Mouse (Mus musculus): ENCODE results near the gene Oma1. TPM values are rescaled to one million over a fixed set of nuclear protein-coding genes. Genes with fewer than 3 reads are reported as not detected.

The Oma1 gene
- polyA plus RNA-seq, 1 experiment = 6.4 TPM

DNA sequence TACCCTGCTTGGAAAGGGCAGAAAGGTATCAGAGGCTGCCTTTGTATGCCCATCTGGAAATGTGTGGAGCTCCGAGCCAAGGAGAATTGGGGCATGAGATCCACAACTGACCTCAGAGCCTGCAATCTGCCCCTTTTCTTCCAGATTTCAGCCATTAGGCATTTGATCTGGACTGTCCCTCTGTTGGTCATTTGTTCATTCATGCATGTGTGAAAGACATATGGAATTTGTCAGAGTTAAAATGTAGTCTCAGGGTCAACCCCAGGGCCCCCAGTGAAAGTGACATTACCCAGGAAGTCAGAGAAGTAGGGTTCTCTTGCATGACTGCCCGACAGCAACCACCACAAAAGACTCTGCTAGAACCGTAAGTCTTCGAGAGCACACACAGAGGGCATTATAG, 89.0 kb downstream of the Oma1 start:
- 89% methylated on average over 4 of the region's 4 CpGs for WGBS
- Histone ChIP-seq H3K27ac (ENCODE audit: insufficient read depth, low read length) (no peak overlapping the region), H3K27me3 (ENCODE audit: control insufficient read depth, insufficient read depth, low read length) (no peaks in the 10 kb centered on the region), H3K4me3 (ENCODE audit: extremely low read depth, insufficient read depth, insufficient read length) (no peak overlapping the region), H3K4me1 (ENCODE audit: control insufficient read depth, insufficient read depth, insufficient read length) (no peaks in the 10 kb centered on the region), H3K36me3 (ENCODE audit: control insufficient read depth, insufficient read depth, low read length) (no peaks in the 10 kb centered on the region)
- no peak for TF ChIP-seq CTCF (IDR thresholded peaks at IDR 0.05; ENCODE audit: extremely low read depth, insufficient read depth, insufficient read length, insufficient replicate concordance)
- TF ChIP-seq POLR2A (IDR thresholded peaks at IDR 0.05; ENCODE audit: low read depth, low read length) = no peak
- no peak for DNase-seq (ENCODE audit: low read depth in 1 of 2, low spot score in 2 of 2)

DNA sequence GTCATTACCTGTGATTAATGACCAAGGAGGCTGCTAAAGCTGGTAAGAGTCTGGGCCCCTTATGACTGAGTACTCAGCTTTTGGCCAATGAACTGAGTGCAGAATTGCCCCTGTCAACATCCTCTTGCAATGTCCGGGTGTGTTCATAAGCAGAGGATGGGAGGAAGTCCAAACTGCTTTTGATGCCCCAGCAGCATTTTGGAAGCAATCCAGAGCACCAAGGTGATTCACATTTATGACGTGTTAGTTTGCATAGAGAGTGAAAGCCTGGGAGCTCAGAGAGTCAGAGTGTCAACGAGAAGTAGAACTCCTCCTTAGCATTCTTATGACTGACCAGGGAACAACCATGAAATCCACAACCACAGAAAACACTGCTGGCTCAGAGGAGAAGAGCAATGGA, 91.7 kb downstream of the Oma1 start:
- no peak for TF ChIP-seq POLR2A (IDR thresholded peaks at IDR 0.05; ENCODE audit: low read depth, low read length)
- no peak for TF ChIP-seq CTCF (IDR thresholded peaks at IDR 0.05; ENCODE audit: extremely low read depth, insufficient read depth, insufficient read length, insufficient replicate concordance)
- H3K27ac ChIP-seq (ENCODE audit: insufficient read depth, low read length) = no peak overlapping the region
- H3K4me3 ChIP-seq (ENCODE audit: extremely low read depth, insufficient read depth, insufficient read length) = no peak overlapping the region
- DNase-seq (ENCODE audit: low read depth in 1 of 2, low spot score in 2 of 2) = no peak
- no peaks in the 10 kb centered on the region for H3K36me3 ChIP-seq (ENCODE audit: control insufficient read depth, insufficient read depth, low read length)
- 64% methylated on average over 3 of the region's 3 CpGs for WGBS
- H3K4me1 ChIP-seq (ENCODE audit: control insufficient read depth, insufficient read depth, insufficient read length) = no peaks in the 10 kb centered on the region
- H3K27me3 ChIP-seq (ENCODE audit: control insufficient read depth, insufficient read depth, low read length) = no peaks in the 10 kb centered on the region

DNA sequence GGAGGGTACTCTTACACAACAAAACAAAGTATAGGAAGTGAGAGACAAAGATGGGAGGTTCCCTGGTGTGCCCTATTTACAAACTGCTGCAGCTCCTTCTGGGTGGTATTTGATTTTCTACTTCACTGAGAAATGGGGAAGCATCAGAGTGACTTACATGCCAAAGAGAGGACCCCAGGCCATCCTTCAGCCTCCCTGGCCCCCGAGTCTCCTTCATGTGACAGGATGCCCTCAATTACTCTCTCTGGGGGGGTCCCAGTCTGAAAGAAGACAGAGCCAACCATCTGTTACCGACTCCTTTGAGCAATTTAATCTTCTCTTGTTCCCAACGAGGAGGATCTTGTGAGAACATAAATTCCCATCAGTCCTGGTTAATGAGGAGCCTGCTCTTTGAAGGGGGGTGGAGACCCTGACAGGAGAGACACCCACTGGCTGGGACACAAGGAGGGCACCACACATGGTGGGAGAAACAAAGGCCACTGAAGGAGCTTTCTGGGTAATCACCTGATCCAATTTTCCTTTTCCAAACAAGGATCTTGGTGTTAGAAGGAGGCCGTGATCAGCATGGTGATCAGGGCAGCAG, 96.7 kb downstream of the Oma1 start:
- no peak for TF ChIP-seq CTCF (IDR thresholded peaks at IDR 0.05; ENCODE audit: extremely low read depth, insufficient read depth, insufficient read length, insufficient replicate concordance)
- 33% methylated on average over 4 of the region's 4 CpGs for WGBS
- H3K27ac ChIP-seq (ENCODE audit: insufficient read depth, low read length) = no peak overlapping the region
- no peaks in the 10 kb centered on the region for H3K4me1 ChIP-seq (ENCODE audit: control insufficient read depth, insufficient read depth, insufficient read length)
- no peak for DNase-seq (ENCODE audit: low read depth in 1 of 2, low spot score in 2 of 2)
- H3K27me3 ChIP-seq (ENCODE audit: control insufficient read depth, insufficient read depth, low read length) = no peaks in the 10 kb centered on the region
- H3K36me3 ChIP-seq (ENCODE audit: control insufficient read depth, insufficient read depth, low read length) = no peaks in the 10 kb centered on the region
- H3K4me3 ChIP-seq (ENCODE audit: extremely low read depth, insufficient read depth, insufficient read length) = no peak overlapping the region

Other genes with a start within 250 kb of the Oma1 start
- 8.6 and 9.7 TPM in 2 replicates for gene Mier1, start 199.4 kb upstream of the Oma1 start, polyA plus RNA-seq (2012; rRNA removed)
- 0.57 and 1.2 TPM in 2 replicates for gene Wdr78, start 199.3 kb upstream of the Oma1 start, polyA plus RNA-seq (2012; rRNA removed)
- 1.4 and 1.7 TPM in 2 replicates for gene Slc35d1, start 98.6 kb upstream of the Oma1 start, polyA plus RNA-seq (2012; rRNA removed)
- not detected in 2 replicates for gene 4921539E11Rik, start 22.9 kb upstream of the Oma1 start, polyA plus RNA-seq (2012; rRNA removed)